Mouse (Mus musculus) left cerebral cortex, adult 8-10 months (tissue): ENCODE results near the gene Fabp3. TPM values are rescaled to one million over a fixed set of nuclear protein-coding genes. Genes with fewer than 3 reads are reported as not detected.
A peak's percentile ranks its signal among the peaks of the same experiment; 100 is the strongest.

Experiments
- DNase-seq, 2 experiments: peaks; one replicate each; pipeline ENCODE4 v3.0.0; 2022; ENCODE audit warnings: low spot score in 2 of 2
- total RNA-seq, 4 experiments: library from RNA; stranded (reverse); gene quantifications; 2 replicates each; pipeline ENCODE4 v1.2.4; 2022

Gene Fabp3
- total RNA-seq, 4 experiments from 2014 or later: 131 to 144 (median 138) TPM

GRCm38 (mm10) chr4:130294513-130294912, 13.9 kb upstream of the Fabp3 start:
- DNase-seq: no peak

GRCm38 (mm10) chr4:130295047-130295745, 13.2 kb upstream of the Fabp3 start:
- DNase-seq: no peak

GRCm38 (mm10) chr4:130296243-130296965, 12.0 kb upstream of the Fabp3 start:
- no peak for DNase-seq

- no peak for DNase-seq
Observed at GRCm38 (mm10) chr4:130297123-130297529, 11.3 kb upstream of the Fabp3 start.

DNA sequence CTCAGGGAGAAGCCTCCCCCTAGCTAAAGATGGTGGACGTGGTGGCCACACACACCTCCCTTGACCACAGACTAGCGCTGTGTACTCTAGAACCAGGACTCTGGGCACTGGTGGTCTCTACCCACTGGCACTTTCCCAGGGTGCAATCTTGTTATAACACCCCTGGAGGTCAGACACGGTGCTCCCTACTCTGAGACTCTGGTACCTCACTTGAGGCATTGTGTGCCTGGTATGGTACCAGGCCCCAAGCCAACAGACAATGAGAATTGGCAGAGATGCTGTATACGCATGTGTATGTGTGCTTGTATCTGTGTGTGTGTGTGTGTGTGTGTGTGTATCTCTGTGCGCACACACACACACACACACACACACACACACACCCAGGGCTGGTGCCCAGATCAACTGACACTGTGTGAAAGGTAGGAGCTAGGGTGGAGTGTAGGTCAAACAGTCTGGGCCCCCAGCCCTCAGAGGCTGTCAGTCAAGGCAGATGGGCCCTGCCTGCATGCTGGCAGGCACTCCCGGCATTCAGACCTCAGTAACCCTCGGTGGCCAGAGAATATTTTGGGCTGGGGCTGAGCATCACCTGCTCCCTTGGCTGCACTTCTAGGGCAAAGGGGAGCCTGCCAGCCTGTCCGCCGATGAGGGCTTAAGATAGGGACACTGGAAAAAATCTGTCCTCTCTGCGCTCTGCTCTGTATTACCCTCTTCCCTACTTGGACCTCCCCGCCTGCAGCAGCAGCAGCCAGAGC, 9.3 kb upstream of the Fabp3 start:
- no peak for DNase-seq

DNA sequence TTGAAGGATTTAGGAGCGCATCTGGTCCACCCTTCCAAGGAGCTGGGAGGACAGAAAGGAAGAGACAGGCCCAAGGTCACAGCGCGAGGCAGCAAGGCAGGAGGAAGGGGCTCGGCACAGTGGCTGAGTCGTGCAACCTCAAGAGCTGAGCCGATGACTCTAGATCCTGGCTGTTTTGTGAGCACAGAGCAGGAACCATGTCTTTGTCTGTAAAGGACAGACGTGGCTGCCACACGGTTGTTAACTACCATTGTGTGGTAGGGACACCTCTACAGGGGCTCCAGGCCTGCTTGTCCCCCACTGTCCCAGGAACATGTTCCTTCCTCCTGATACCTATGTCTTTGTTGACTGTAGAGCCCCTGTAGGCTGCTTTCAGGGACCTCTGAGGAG, 8.8 kb upstream of the Fabp3 start:
- DNase-seq: no peak

- no peak for DNase-seq
Observed at GRCm38 (mm10) chr4:130302285-130302870, 6.0 kb upstream of the Fabp3 start.

DNA sequence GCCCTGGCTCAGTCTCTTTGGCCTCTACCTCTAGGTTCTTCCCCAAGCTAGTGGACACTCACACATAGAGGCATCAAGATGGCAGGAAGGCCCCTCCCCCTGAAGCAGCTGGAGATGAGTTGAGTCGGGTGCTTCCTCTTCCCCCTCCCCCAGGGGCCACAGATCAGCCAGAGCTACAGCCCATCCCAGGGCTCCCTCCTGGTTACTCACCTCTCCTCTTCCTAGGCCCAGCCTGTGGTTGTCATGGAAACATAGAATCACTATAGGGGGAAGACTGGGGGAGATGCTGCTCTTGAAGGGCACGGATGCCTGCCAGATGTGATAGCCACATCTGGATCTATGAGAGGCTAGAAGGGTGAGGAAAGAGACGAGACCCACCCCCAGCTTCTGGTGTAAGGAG, 3.6 kb upstream of the Fabp3 start:
- no peak for DNase-seq

DNA sequence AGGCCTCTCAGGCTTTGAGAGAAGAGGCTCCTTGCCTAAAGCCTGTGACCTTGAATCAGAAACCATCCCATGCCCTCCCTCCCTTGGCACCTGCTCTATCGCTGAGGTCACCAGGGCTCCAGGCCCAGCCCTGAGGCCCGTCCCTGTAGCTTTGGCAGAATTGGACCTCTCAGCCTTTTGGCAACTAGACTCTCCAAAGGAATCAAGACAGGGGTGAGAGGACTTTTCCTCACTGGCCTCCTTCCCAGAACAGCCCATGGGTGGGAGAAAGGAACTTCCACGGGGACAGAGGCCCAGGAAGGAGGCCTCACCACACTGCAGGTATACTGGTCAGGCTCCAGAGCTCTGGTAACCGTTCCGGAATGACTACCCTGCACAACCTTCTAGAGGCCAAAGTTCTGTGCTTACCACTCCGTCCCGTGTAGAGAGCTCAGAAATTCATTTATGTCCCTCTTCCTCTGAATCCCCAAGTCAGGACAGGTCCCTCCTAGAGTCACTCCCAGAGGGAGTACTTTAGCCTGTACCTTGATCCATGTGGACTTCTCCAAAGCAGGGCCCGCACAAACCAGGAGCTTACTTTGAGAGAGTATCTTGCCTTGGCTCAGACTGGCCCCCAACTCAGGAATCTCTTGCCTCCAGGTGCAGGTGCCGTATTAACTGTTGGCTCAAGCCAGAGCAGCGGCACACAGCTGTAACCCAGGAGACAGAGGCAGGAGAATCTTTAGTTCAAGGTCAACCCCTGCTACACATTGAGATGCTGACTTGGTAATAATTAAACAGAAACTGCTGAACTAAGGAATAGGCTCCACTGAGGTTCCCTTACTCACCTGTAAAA, 1.4 kb upstream of the Fabp3 start:
- DNase-seq: no peak

DNA sequence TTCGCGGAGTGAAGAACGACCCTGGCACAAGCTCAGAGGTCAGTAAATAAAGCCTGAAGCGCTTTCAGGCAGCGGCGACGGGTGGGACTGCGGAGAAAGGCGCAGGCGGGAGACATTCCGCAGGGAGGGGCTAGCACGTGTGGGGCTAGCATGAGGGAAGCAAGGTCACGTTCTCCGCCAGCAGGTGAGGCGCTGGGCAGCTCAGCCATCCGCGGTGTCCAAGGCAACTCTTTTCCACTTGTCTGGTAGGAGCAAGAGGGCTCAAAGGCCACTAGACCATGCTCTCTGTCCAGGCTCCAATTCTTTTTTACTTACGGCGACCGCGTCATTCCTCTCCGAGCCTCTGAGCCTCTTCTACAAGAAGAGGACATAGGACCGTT, 554 bp upstream of the Fabp3 start:
- peak; percentile 39 for DNase-seq

DNA sequence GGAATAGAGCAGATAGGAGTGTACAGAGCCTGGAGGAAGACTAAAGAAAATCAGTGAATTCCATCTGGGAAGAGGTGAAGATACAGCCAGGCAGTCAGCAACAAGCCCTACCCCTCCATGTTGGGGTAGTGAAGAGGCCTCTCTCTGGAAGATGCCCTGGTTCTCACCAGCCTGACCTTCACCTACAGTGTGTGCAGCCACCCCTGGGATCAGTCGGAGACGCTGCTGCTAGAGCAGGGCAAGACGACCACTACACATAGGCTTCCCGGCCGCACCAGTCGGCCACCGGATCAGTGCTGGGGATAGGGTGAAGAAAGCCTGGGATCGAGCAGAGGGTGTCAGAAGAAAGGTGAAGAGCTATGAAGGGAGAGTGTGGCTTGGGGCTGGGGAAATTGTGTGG, 859 bp downstream of the Fabp3 start:
- DNase-seq: no peak

DNA sequence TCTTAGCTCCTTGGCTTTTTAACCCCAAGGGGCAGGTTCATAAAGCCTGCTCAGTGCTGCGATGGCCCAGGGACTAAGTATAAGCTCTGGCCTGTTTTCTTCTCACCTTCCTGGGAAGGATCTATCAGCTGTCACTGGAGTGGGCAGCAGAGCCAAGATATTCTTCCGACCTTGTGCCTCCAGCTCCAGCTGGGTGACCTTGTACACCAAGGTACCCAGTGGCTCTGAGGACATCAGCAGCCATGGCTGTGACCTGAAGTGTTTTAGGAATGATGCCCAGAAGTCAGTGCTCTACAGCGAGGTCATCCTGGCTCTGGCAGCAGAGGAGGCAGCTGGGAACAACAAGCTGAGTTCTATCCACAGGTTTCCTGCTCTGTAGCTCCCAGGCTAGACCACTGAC, 4.1 kb downstream of the Fabp3 start:
- DNase-seq: no peak

DNA sequence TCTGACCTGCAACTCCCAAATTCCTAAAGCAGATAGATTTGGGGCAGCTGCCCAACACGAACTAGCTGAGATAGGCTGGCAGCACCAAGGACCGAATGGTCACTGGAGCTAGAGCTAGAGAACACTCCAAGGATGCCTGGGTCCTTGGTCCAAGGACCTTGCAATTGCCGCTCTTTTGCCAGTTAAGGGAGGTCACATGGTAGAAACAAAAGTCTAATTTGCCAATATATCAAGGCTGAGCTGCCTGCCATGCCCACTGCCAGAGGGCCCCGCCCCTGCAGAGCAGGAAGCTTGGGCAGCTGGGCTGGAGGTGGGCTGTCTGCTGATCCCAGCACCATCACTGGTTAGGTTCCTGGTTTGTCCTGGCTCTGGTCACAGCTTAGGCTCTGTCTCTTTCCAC, 5.2 kb downstream of the Fabp3 start:
- no peak for DNase-seq

DNA sequence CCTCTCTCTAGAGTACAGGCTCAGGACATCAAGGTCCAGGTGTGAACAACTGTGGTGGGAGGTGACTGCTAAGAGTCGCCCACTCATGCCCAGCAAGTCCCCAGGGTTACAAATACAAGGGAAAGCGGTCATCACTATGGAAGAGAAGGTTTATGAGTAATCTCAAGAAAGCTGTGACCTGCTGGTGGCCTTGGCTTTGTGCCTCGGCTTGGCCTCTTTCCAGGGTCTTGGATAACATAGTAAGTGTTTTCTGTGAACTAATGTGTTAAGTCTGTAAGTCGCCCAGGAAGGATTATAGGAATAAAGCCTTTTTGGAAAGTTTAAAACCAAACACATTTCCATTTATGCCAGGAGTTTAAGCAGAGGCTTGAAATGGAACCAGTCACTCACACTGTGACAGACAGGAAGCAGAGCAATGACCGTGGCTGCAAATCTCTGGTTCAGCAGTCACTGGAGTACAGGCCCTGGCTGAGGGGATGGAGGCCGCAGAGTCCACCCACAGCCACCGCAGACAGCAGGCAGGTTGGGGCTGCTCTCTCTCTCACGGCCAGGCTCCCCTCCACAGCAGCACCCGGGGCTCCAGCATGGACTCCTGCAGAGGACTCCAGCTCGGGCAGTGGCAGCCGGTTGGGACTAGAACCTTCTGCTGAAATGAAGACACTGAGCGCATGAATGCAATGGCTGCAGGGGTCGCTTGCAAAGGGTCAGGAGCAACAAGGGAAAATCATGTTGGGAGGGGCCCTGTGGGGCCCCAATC, 7.6 kb downstream of the Fabp3 start:
- no peak for DNase-seq

DNA sequence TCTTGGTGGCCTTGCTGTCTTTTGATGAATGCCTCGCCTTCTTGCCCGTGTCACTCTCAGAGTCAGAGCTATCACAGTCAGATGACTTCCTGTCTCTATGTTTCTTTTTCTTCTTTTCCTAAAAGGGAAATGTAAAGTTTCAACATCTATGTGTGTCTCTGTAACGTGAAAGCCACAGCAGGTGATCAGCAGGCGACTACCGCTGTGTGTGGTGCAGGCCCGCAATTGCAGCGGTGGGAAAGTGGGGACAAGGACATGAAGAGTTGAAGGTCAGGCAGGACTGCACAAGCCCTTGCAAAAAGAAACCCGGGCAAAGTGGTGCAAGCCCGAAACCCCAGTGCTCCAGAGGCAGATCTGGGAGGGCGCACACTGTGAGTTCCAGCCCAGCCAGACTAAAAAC, 8.3 kb downstream of the Fabp3 start:
- no peak for DNase-seq

GRCm38 (mm10) chr4:130318122-130318521, 9.7 kb downstream of the Fabp3 start:
- no peak for DNase-seq

DNA sequence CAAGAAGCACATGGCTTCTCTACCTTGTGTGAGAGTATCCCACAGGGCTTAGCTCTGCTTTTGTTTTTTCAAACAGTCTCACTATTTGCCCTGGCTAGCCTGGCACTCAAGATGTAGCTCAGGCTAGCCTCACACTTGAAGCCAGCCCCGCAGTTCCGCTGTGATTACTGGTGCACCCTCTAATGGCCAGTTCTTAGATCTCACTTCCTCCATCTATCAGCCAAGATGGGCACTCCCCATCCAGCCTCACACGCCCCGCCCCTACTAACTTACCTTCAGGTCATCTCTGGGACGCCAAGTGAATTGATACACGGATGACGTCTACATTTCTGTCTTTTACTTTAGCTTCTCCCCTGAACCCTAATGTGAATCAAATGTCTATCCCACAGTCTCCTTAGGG, 11.2 kb downstream of the Fabp3 start:
- DNase-seq: no peak

GRCm38 (mm10) chr4:130321640-130322039, 13.2 kb downstream of the Fabp3 start:
- no peak for DNase-seq

GRCm38 (mm10) chr4:130322567-130322966, 14.2 kb downstream of the Fabp3 start:
- DNase-seq: no peak

DNA sequence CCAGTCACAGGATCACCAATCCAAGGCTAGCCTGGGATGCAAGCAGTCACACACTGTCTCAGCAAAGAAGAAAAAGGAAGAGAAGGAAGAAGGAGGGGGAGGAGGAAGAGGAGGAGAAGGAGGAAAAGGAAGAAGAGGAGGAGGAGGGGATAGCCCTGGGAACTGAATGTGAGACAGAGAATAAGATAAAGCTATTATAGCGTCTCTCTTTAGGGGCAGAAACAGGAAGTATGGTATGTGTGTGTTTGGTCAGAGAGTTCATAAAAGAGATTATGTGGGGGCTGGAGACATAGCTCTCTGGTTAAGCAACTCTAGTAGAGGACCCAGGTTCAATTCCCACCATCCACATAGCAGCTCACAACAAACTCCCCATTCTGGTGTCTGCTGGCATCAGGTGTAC, 14.8 kb downstream of the Fabp3 start:
- DNase-seq: no peak
